Mouse (Mus musculus): ENCODE data around the gene Ppp4r4.

DNA sequence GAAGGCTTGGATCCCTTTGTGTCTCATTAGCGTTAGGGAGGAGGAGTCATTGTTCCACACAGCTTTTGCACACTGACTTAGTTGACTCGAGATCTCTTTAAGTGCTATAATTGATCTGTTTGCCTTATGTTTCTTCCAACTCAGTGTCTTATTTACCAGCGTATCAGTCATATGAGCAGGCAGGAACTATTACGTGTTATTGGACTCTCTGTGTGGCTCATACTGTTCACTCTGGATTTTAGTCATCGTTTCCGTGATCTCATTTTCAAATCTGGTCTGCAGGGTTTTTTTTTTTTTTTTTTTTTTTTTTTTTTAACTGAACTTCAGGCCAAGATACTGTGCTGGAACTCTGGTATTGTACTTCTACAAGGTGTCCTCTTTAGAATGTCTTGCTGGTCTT lies 18.0 kb downstream of the Ppp4r4 start:
- TF ChIP-seq TAL1 (IDR thresholded peaks at IDR 0.05; ENCODE audit: low read length) (no peak), MYC (IDR thresholded peaks at IDR 0.05; ENCODE audit: low read depth, low read length) (no peak), ZNF384 (IDR thresholded peaks at IDR 0.05; ENCODE audit: low read depth, low read length) (no peak), E2F4 (IDR thresholded peaks at IDR 0.05; ENCODE audit: borderline replicate concordance, low read depth, low read length) (no peak), MAX (IDR thresholded peaks at IDR 0.05; ENCODE audit: low read length) (no peak), ZKSCAN1 (IDR thresholded peaks at IDR 0.05; ENCODE audit: low read depth, low read length) (no peak), EP300 (IDR thresholded peaks at IDR 0.05; ENCODE audit: low read depth in 1 of 2, low read length in 2 of 2) (no peak), CTCF (IDR thresholded peaks at IDR 0.05 in 2 of 3, conservative IDR thresholded peaks at IDR 0.05 in 1 of 3; ENCODE audit: control insufficient read depth in 1 of 3, insufficient read depth in 1 of 3, low read depth in 2 of 3, low read length in 3 of 3, poor library complexity in 1 of 3, severe bottlenecking in 1 of 3) (no peak), RAD21 (IDR thresholded peaks at IDR 0.05; ENCODE audit: low read depth, low read length) (no peak), TCF12 (IDR thresholded peaks at IDR 0.05; ENCODE audit: low read depth, low read length) (no peak), POLR2A (IDR thresholded peaks at IDR 0.05; ENCODE audit: control insufficient read depth in 1 of 2, insufficient read depth in 1 of 2, low read depth in 1 of 2, low read length in 2 of 2, poor library complexity in 1 of 2) (no peak), TBP (IDR thresholded peaks at IDR 0.05; ENCODE audit: low read depth, low read length) (no peak), POLR2AphosphoS2 (IDR thresholded peaks at IDR 0.05; ENCODE audit: low read length) (no peak)

All from MEL (cell line).